Mouse (Mus musculus) brown adipose tissue, adult 24 weeks (tissue): ENCODE results near the gene Inpp5b. TPM values are rescaled to one million over a fixed set of nuclear protein-coding genes. Genes with fewer than 3 reads are reported as not detected.

ENCODE experiments used
- H3K27ac ChIP-seq: fragments of 200-500 bp; replicated peaks from 2 replicates; pipeline ENCODE4 v1.5.1; 2012; ENCODE audit warnings: low read depth, mild to moderate bottlenecking, low read length
- H3K4me1 ChIP-seq: fragments of 200-500 bp; 2 replicates; pipeline ENCODE4 v1.6.1; 2012; ENCODE audit warnings: low read length, mixed read lengths; ENCODE audit not compliant: control insufficient read depth, insufficient read depth, insufficient read length
- H3K4me3 ChIP-seq: fragments of 200-500 bp; 2 replicates; pipeline ENCODE4 v1.5.1; 2012; ENCODE audit warnings: low read depth, mild to moderate bottlenecking, low read length, moderate library complexity; ENCODE audit not compliant: insufficient read depth
- polyA plus RNA-seq: library from polyadenylated mRNA; stranded (reverse); fragments of >200 nt; gene quantifications from 2 replicates; pipeline ENCODE4 v1.2.4, GENCODE M21; 2012; ENCODE audit not compliant: missing spikeins, insufficient read depth, insufficient read length

The Inpp5b gene
- polyA plus RNA-seq: 9.0 and 15.7 TPM in 2 replicates

DNA sequence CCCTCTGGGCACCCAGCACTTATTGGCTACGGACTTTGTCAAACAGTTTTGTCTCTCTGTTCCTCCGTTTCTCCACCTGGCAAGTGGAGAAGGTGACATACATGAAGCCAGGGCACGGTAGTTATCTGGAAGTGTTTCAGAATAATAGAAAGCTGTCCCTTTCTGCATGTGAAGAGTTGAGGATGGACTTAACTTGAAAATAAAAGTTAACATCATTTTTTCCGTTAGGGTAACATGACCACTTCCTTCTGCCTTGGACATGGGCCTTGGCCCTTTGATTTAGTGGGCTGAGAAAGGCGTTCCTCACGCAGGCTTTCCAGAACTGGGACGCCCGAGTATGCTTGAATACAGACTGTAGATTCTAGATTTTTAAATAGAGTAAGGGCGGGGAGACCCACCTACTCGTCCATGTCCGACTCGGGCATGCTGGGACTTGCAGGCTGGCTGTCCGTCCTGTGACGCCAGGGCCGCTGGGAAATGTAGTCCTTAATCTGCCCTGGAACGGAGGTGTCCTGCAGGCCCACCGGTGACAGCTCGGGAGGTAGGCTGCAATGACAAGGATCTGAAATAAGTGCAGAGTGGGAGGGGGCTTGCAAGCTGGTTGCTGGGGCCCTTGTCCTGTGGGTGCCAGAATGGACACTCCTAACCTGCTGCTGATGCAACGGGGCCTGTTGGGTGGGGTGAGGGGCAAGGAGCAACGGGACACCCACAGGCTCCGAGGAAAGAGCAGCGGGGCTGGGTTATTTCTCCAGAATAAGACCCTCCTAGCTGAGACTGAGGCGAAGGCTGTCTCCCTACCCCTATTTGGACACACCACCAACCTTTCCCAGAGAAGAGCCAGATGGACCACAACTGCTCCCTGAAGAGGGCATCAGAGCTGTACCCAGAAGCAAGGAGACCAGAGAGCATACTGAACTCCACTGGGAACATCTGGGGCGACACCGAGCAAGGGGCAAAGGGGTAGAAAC lies at the start of gene Inpp5b:
TSS of gene Inpp5b (plus strand) at position 475 of the 968 bp plus-strand sequence.
- Histone ChIP-seq H3K27ac (peak within 1 kb of the TSS; percentile 50), H3K4me3 (peak within 1 kb of the TSS; percentile 71)

DNA sequence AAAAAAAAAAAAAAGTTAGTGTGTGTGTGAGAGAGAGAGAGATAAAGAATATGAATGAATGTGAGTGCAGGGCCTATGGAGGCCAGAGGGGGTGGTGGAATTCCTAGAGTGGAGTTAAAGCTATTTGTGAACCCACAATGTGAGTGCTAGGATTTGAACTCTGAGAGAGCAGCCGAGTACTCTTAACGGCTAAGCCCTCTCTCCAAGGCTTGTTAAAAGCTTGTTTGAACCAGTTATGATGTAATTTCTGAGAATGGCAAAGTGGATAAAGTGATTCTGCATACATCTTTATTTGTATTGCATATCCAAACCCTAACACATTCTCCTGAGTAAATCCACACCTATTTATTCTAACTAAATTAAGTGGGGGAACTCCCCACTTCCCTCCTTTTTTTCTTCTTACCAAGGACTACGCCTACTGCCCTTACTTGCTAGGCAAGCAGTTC lies 49.2 kb upstream of the Inpp5b start:
- Histone ChIP-seq H3K4me1 (no peaks in the 10 kb centered on the region), H3K27ac (0 out of 2 replicates have a peak overlapping the region, but pooled peaks have one; percentile 80), H3K4me3 (peak overlapping the region; percentile 92)

More for the DNA sequence above, at the start of gene Inpp5b:
- H3K4me1 ChIP-seq: no peaks in the 10 kb centered on the region

DNA sequence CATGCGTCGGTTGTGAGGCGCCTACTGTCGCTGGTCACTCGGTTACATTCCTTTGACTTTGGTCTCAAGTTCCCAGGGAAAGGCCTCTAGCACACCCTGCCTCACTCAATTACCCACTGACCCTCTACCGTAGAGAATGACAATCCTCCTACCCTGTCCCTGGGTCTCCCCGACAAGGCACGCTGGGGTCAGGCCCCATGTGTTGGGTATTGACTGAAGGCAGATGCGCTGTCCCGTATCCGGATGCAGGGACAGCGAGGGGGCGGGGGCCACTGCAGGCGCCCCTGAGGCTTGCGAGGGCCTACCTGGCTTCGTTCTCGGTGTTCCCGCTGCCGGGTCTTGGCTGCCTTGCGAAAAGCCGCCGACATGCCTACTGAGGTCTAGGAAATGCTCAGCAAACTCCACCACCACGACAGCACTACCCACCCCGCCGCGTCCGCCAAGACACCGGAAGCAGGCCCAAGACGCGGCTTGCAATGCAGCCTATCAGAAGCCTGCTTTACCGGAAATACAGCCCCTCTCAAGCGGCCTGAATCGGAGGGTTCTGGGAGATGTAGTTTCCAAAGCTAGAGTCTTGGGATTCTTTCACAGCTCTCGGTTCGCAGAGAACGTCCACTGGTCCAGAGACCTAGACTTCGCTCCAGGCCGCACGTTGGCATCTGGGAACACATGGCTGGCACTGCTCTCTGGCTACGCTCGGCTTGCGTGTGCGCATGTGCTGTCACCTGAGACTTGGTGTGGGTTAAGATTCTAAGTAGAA lies 48.3 kb upstream of the Inpp5b start, which contains the start of gene Utp11:
TSS of gene Utp11 (minus strand) at position 466 of the 760 bp plus-strand sequence.
- Histone ChIP-seq H3K27ac (peak within 1 kb of the TSS; percentile 80), H3K4me1 (no peaks in the 10 kb centered on the region), H3K4me3 (peak within 1 kb of the TSS; percentile 92)

DNA sequence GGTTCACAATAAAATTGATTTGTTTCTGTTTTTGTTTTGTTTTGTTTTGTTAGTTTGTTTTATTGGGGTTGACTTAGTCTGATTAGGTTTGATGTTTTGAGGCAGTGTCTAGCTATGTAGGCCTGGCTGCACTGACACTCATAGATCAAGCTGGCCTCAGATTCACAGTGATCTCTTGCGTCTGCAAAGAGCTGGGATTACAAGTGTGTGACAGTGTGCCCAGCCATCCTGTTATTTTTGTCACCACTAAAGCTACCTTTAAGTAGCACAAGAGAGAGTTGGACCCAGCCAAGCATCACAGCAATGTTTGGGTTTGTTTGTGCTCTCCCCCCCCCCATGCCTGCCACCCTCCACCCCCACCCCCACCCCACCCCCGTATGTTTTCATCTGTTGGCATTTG lies 47.1 kb upstream of the Inpp5b start:
- H3K4me1 ChIP-seq: no peaks in the 10 kb centered on the region
- H3K27ac ChIP-seq: no peak overlapping the region
- H3K4me3 ChIP-seq: no peak overlapping the region

DNA sequence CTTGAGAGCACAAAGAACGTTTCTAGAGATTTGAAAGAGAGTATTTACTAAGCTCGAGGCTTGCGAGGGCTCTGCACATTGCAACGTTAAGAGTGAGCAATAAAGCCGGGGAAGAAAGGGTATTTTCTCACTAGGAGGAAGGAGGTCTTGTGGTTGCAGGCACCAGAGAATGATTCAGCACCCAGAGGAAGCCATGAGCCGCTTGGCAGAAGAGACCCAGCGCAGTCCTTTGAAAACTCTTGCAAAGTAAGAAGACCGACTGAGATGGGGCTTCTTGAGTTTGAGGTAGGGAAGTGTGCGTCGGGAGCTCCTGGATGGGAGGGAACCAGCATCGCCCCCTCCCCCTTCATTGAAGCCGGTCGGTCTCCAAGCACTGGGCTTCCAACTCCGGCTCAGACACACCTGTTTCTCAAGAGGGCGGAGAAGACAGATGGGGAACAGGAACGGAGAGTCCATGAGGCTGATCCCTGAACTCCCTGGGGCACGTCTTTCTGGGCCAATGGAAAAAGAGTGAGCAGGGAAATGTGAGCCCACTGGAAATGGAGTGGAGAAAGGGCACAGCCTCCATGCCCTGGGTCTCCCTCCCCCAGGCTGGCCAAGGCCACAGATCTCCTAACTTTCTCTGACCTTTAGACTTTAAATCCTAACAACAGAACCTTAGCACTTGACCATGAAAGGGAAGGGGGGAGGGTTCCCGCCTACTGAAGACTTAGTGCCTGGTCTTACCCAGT lies 45.7 kb upstream of the Inpp5b start:
- H3K4me3 ChIP-seq: no peak overlapping the region; the same call in 1 of the 2 replicates
- H3K4me1 ChIP-seq: 0 out of 2 replicates have a peak, but pooled peaks cover 2% of the 10 kb centered on the region

DNA sequence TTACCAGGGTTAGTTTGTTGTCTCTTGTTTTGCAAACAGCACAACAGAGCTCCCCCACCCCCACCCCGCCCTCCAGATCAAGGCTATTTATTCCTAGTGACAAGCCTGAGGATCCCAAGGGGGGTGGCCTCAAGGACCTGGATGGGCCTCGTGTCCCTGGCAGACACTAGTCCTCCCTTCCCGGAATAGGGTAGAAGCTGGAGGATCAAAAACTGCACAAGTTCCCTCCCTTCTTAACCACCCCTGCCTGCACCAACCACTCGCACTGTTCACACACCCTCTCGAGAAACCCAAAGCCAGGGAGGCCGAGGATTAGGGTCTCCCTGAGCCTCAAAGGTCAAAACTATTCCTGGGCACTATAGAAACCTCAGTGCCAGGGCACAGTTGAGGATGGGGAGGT lies 41.9 kb upstream of the Inpp5b start:
- Histone ChIP-seq H3K27ac (peak overlapping the region; percentile 39; the same call in 1 of the 2 replicates), H3K4me1 (peaks cover 13% of the 10 kb centered on the region), H3K4me3 (peak overlapping the region; percentile 64; the same call in 1 of the 2 replicates)

More for the DNA sequence above, 45.7 kb upstream of the Inpp5b start:
- 0 out of 2 replicates have a peak overlapping the region, but pooled peaks have one; percentile 34 for H3K27ac ChIP-seq

DNA sequence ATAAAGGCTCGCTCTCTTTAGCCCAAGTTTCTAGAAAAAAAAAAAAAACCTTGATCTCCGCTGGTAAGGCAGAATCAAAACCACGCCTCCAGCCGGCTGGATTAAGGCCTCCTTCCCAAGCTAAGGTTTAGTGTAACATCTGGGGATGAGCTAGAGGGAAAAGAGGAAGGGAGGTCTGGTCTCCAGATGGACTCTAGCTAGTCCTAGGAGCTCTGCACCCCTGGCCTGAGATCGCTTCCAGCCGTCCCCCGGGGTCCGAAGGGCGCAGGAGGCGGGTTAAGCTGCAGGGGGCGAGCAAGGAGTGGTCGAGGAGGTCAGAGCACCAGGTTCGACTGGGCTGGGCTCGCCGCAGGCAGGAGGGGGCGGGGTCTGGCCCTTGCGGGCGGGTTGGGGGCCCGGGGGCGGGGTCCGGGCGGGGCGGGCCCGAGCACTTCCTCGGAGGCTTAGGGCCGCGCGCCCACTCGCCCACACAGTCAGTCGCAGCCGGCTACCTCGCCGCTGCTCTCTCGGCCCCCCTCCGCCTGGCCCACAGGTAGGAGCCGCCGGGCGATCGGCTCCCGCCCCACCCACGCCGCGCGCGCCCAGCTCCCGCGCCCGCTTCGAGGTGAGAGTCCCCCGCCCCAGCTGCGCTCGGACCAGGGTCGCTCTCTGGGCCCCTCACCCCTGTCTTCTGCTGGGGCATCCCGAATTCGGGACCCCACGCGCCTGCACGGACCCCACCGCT lies 41.2 kb upstream of the Inpp5b start, which contains the start of gene Fhl3:
TSS of gene Fhl3 (plus strand) at position 454 of the 724 bp plus-strand sequence.
- H3K4me1 ChIP-seq: peaks cover 13% of the 10 kb centered on the region
- peak within 1 kb of the TSS; percentile 77 for H3K4me3 ChIP-seq
- peak within 1 kb of the TSS; percentile 69 for H3K27ac ChIP-seq

DNA sequence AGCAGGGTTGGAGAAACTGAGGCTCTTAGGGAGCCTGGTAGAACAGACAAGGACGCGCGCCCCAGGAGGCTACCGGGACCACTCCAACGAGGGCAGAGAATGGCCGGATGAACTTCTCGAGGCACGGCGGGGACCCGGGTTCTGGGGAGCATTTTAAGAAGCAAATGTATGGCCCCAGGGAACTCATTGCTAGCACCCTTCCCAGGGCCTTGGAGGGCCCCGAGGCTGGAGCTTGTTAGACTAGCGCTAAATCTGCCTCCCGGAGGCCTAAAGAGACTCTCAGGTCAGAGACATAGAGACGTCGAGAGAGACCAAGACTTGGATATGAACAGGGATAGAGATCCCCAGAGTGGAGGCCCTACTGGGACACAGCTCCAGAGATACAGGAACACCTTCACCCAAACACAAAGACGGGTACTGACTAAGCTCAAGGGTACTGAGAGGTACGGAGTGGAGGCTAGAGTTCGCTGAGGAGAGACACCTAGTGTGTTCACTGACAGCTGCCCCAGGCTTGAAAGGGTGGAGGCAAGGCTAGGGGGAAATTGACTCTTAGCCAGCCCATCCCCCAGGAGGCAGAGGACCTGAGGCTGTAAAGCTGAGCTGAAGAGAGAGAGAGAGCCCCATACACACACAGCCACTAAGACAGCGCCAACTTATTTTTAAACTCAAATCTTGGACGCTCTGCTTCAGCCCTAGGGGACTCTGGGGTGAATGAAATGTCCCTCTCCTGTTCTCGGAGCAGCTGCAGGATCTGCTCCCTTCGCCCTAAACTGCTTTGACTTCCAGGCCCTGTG lies 40.4 kb upstream of the Inpp5b start:
- peak overlapping the region; percentile 77 for H3K4me3 ChIP-seq
- H3K27ac ChIP-seq: peak overlapping the region; percentile 69
- peaks cover 17% of the 10 kb centered on the region for H3K4me1 ChIP-seq

DNA sequence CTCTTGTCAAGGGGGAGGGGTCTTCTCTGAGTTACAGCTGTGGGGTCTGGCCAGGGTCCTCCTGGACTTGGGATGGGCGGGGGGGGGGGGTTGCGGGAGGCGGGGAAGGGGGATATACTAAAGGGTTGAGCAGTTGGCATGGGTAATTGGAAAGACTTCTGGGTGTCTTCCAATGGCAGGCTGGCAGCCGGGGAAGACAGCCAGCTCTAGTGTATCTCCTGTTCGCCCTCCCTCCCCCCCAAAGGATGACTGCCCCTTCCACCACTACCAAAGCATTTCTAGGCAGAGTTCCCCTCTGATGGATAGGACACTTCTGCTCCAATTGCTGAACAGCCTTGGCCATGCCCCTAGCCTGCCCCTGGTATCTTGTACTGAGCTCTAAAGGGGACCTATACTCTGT lies 39.7 kb upstream of the Inpp5b start:
- H3K4me1 ChIP-seq: peaks cover 17% of the 10 kb centered on the region
- no peak overlapping the region for H3K27ac ChIP-seq
- H3K4me3 ChIP-seq: peak overlapping the region; percentile 77

DNA sequence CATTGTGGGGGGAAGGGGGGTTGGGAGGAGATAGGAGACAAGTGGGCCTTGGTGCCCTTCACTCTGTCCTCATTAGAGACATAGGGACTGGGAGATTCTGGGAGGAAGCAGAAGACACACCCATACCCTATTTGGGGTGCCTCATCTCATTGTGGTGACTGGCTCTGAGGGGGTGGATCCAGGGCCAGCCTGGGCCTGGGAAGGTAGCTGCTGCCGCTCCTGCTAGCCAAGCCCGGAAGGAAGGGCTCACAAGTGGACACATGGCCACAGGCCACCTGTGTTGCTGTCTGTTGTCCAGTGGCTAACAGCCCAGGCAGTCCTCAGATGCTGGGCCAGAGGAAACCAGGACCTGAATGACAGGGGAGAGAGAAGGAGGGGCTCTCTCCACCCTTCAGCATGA lies 38.2 kb upstream of the Inpp5b start:
- peak overlapping the region; percentile 16 for H3K4me3 ChIP-seq
- peak overlapping the region; percentile 70 for H3K27ac ChIP-seq
- peaks cover 17% of the 10 kb centered on the region for H3K4me1 ChIP-seq

DNA sequence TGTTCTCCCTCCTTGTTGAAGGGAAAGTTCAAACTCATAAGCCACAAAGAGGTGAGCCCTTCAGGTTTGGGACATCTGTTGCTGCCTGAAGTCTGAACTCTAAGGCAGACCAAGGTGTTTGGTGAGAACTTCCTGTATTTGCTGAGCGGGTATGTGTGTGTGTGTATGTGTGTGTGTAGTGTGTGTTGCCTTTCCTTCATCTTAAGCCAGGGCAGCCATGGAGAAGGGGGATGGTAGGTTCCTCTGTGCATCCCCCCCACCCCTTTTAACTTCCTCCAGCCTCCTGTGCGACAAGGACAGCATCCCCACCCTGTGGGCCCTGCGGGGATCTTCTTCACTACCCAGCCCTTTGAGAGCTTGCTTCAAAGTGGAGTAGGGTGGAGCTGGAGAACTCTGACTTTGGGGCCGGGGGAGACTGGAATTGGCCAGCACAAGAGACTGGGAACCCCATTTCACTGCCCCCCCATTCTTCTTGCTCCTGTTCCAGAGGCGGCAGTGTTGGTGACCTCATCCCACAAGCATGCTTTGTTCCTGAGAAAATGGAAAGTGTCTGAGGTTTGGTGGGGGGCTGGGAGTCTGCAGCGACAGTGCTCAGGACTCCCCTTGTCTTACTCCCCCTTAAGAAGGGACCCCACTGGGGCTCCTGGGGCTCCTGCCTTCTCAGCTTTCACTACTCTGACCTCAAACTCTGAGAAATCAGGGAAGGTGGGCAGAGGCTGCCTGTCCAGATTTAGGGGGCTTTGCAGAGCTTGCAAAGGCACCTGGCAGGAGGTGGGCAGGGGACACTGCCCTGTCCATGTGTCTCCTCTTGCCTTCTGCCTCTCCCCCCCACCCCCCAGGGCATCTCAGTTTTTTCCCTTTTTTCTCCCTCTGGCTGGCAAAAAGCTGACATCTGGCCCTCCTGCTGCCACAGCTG lies 37.5 kb upstream of the Inpp5b start:
- H3K4me1 ChIP-seq: peaks cover 17% of the 10 kb centered on the region
- H3K27ac ChIP-seq: peak overlapping the region; percentile 70
- H3K4me3 ChIP-seq: peak overlapping the region; percentile 16

DNA sequence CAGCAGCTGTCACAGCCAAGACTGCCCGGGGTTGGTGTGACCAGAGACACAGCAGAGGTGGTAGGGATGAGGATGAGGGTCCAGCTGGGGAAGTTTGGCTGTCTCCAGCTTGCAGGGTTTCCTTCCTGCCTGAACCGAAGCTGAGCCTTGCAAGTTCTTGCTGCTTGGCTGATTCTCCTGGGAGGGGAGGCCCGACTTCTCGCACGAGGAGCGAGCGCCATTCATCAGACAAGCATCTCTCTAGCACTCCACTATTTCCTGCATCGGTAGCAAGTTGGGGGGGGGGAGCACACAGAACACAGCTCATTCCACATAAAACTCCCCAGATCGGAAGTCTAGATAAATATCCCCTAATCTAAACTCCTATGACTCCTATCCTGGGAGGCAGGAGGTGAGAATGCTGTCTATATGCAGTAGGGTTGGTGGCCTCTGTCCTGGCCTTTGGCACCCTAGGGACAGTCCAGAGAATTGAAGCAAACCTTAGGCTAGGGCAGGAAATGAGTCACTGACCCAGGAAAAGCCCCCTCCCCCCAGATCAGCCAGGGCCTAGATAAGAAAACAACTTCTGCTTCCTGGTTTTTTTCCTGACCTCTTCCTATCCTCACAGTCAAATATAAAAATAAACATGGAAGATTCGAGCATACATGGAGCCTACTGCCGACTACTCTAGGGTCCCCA lies 36.7 kb upstream of the Inpp5b start:
- Histone ChIP-seq H3K4me3 (0 out of 2 replicates have a peak overlapping the region, but pooled peaks have one; percentile 5), H3K4me1 (peaks cover 15% of the 10 kb centered on the region)

More for the DNA sequence above, 36.7 kb upstream of the Inpp5b start:
- H3K27ac ChIP-seq: peak overlapping the region; percentile 70
